Mouse (Mus musculus) urinary bladder, postnatal 10 days (tissue): ENCODE measurements around the gene Sin3a.

Experiments
- DNase-seq: peaks from one replicate; pipeline ENCODE4 v3.0.0; 2022; ENCODE audit warnings: low spot score

The Sin3a gene

DNA sequence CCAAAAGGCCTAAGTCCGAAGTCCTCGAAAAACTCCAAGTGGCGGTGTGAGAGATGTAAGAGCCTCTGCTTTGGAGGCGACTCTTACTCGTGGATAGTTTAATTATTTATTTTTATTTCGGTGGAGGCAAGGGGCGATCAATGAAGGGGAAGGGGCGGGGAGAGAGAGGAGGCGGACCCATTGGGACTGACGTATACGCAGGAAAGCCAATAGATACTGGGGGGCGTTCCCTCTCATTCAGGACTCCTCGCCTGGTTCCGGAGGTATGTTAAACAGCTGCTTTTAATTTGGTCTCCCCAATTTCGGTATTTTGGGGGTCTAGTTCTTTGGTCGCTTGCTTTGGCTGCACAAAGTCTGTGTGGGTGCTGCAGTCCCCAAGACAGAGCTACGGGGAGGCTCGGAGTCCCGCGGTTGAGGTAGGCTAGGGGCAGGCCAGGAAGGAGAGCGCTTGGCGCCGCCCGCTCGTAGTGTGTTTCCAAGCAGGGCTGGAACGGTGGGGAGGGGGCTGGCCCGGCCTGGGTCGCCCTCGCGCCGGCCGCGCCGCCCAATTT is at the start of gene Sin3a:
TSS of gene Sin3a (plus strand) at position 240 of the 551 bp plus-strand sequence.
- DNase-seq, result no peak

DNA sequence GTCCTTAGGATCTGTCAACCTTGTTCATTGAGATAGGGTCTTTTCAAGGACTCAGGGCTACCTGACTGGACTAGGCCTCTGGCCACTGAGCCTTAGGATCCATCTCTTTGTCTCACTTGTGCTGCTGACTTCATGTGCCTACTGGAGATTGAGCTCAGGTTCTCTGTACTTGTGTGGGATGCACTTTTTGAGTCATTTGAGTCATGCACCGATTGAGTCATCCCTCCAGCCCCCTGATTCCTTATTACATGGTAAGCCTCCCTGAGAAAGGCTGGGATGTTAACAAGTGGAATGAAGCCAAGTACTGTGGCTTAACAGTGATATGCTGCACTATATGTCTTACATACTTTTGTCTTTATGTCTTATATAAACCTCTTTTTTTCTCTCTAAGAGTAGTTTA is 40.1 kb upstream of the Sin3a start:
- no peak for DNase-seq

DNA sequence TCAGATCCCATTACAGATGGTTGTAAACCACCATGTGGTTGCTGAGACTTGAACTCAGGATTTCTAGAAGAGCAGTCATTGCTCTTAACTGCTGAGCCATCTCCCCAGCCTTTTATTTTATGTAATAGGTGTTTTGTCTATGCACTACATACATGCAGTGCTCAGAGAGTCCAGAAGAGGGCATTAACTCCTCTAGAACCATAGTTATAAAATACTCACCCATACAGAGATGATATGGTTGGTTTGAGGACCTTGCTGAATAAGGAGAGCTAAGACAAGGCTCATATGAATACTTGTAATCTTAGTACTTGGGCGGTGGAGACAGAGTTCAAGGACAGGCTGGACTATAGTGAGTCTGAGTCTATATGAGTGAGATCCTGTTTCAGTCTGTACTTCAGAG is 15.6 kb upstream of the Sin3a start:
- no peak for DNase-seq

DNA sequence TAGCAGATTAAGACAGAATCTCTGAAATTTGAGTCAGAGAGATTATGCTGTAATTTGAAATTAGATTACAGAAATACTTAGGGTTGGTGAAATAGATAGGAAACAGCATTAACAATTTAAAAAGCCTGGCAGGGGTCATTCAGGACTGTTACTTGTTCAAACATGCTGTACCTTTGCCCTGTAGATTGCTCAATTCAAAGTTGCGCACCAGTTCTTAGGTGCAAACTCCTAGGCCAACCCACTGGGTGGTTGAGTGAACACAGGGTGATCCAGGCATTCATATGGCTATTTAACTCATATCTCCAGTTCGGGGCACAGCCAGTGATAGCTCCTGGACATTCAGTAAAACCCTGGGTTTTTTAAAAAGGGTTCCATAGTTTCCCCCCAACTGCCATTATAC is 7.7 kb upstream of the Sin3a start:
- no peak for DNase-seq

DNA sequence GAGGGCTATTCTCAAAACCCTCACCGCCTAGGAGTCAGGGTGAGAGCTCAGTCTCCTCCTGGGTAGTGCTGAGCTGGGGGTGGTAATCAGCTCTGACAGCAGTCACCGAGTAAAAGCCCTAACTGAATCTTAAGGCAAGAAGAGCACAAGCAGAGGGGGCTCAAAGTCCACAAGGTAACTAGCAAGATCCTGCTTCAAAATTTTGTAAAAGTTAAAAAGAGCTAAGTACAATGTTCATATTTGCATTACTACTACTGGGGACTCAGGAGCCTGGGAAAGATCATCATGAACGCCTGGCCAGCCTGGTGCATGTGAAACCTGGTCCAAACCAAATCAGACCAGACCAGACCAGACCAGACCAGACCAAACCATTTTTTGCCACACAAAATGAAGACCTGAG is 3.6 kb upstream of the Sin3a start:
- no peak for DNase-seq

DNA sequence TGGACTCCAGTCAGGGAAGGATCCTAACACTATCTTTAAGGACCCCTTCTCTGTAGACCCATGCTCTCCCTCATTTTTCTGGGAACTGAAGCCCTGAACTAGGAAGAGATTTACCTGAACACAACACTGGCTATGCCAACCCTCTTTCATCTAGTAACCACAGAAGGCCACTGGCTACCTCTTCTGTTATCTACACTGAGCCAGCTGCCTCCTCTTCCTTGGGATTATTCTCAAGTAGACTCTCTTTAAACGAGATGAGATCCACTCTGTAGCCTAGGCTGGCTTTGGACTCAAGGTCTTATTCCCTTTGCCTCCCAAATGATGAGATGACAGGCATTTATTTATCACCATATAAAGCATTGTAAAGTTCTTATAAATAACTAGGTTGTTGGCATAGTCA is 1.6 kb upstream of the Sin3a start:
- no peak for DNase-seq

DNA sequence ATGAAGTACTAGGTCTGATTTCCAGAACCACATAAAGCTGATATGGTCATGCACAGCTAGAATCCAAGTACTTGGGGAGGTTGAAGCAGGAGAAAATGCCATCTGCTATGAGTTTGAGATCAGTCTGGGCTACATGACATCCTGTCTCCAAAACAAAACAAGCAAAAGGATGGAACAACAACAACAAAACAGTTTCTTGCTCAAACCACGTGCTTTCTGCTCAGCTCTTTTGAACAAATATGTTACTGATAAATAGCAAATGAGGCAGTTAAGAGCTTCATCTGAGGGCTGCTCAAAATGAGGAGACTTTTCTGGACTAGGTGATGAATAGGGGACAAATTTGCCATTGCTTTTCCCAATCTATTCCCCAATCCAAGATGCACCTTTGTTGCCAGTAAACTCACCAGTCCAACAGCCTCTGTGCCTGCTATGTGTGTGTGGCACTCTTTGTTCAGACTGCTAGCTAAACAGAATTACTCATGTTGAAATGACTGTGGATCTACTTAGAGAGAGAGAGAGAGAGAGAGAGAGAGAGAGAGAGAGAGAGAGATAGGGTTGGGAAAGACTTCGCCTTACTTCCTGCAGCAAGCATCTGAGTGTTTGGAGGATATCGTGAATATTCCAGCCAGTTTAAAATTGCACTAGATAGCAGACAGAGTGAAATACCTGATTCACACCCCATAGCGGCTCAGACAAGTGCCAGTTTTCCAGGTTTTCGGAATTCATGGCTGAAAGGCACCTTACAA is 867 bp upstream of the Sin3a start:
- no peak for DNase-seq

DNA sequence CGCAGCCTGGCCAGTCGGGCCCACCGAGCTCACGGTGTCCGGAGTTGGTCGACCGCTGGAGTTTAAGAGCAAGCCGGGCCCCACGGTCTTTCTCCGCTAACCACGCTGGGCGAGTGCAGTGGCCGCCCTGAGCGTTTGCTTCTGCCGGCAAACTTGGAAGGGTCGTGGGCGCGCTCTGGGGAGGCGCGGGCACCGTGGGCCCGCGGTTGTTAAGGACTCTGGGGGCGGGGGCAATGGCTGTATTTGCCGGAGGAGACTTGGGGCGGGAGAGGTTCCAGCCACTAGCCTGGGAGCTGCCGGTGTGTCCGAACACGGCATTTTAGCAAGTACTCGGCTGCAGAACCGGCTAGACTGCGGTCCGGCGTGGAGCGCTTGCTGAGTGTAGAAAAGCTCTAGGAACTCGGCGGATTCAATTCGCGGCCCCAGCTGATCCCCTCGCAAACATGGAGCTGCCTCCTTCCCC is 717 bp downstream of the Sin3a start:
- DNase-seq, result no peak

DNA sequence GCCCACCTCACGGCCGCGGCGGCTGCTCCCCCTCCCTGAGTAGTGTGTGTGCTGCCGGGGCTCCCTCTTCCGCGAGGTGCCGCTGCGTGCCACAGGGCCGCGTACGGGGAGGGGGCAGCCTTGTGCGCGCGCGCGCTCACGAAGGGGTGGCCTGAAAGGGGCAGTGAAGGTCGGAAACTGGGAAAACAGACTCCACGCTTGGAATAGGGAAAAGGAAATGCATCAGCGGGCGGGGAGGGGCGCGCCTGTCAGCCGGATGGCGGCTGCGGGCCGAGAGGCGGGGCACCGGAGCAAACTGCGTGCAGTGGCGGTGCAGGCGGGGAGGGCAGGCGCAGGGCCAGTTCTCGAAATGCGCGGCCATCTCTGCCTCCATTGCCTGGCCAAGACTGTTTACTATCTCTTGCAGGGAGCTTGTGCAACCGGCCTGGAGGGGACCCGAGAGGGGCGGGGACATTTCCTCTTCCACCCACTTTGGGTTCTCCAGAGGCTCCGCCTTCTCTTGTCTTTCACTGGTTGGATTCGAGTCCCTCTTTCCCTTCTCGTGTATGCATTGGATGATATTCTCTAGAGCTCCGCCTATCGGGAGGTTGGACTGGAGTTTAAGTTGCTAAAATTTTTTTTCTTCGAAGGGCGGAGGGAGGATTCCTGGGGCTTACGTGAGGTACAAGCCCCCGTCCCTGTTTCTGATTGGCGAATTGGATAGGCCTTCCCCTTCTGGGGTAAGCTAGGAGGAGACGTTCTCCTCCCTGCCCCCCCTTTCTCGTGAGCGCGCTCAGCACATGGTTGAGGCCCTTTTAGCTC is 1.3 kb downstream of the Sin3a start:
- peak; percentile 81 for DNase-seq

DNA sequence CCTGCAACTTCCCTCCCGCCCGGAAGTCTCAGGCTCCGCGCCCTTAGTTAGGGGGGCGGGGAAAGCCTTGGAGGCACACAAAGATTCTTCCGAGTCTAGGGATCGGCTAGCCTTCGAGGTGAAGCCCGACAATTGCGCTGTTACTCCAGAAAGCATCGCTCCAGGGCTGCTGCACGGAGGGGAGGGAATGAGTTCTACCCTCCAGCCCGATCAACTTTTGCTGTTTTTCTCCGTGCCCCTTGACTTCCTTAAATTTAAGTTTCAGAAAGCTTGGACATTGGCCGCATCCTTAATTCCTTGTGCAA is 1.9 kb downstream of the Sin3a start:
- DNase-seq, result no peak

DNA sequence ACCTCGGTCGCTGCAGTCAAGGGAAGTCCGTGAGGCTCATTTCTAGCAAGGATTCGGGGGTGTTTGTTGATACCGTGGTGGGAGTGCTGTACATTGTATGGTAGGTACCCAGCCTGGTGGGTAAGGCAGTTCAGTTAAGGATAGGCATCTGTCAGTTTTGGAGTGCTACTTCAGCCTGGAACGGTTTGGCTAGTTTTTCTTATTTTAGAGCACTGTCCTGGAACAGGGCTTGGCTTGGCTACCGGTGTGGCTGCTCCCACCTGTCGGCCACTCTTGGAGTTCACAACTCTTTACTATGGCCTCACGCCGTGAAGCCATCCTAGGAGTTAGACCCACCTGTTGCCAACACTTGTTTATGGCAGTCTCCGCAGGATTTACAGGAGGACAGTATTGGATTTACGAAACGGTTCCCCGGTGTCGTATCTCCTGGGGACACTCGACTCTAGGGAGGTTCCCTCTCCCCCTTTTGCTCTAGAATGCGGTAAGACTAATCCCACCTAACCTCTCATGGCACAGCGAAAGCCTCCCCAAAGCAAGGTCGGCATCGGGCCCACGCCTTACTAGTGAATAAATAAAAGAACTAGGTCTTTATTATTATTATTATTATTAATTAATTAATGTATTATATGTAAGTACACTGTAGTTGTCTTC is 2.5 kb downstream of the Sin3a start:
- no peak for DNase-seq

DNA sequence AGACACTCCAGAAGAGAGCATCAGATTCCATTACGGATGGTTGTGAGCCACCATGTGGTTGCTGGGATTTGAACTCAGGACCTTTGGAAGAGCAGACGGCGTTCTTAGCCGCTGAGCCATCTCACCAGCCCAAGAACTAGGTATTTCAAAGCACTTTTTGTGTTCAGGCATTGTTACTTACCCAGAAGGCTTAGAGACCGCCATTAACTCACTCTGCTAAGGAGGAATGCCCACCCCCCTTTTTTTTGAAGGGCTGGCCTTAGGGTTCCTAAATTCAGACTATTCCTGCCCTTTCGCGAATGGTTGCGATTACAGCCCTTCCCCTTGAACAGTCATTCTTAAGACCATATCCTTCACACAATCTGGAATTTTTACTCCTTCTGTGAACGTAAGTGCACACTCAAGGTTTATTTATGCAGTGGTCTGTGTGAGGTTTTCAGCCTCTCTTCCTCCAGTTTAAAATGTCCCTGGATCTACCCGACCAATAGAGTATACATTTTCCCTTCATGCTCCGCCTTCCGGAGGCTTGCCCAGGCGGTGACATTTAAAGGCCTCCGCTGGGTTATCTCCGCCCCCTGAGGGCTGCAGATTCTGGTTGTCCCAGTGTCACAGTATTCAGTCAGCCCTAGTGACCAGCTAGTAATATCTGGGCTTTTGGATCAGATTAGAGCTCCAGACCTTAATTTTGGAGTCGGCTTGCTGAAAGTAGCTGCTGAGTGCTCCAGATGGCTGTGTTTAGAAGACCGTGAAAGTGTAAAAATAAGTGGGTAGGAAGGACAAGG is 3.2 kb downstream of the Sin3a start:
- DNase-seq, result no peak

DNA sequence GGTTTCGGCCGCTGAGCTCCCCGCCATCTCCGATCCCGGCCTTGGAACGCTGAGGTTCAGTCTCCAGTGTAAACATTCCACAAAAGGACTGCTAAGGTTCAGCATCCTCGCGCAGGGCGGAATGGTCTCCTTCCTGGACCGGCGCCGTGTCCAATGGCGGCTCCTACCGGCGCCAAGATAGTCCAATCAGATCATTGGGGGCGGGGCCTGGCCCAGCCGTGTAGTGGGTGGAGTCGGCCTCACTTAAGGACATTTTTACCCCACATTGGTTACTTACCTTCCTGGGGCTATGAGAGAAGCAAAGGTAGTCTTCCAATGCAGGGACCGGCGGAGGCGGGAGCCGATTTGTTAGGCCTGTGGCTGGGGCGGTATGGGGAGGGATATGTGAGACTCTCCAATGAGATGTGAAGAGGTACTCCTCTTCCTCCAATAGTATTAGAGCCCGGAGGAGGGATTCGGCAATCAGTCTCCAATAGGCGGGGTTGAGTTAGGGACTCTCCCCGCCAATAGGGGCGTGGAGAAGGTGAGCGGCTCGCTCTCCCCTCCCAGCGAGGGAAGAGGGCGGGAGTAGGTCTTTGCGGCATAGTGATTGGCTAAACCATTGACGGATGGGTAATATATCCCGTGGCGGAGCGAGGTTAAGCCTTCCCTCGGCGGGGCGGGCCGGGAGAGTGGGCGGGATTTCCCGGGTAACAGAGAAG is 4.0 kb downstream of the Sin3a start:
- peak; percentile 96 for DNase-seq

DNA sequence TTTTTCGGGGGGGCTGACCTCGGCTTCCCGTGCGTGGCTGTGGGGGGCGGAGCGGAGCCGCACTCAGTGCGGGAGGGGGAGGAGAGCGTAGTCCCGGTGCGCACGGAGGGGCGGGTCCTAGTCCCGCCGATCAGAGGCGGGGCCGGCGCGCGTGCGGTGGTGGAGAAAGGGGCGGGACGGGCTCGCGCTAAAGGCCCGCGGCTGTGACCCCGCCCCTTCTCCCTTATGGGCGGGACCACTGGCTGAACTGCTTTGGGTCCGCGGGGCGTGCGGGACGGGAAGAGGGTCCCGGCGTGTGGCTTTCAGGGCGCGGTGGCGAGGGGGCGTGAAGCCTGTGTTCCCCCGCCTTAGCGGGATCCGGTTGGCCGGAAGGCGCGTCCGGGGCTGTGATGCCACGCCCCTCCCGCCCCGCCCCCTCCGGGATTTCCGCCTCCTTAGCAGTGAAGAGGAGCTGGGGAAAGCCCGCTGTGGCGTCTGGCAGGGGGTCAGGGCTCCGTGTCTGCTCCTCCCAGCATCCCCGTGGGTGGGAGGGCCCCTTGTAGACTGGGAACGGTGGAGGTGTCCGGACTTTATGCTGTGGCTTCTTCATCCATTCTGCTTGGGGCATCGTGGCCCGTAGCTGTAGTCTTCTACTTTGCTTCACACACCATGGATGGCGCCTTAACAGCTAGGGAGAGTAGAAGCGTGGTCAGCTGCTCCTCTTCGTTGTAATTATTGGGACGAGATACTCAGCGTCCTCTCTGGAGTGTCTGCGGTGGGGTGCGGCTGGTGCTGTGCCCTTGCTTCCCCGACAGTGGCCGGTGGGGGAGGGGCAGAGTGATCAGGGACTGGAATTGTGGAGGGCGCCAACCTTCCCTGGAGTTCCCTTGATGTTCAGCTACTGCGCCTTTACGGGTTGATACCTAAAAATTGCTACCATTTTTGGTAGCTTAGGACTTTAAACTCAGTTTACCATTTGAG is 5.1 kb downstream of the Sin3a start:
- peak; percentile 63 for DNase-seq

DNA sequence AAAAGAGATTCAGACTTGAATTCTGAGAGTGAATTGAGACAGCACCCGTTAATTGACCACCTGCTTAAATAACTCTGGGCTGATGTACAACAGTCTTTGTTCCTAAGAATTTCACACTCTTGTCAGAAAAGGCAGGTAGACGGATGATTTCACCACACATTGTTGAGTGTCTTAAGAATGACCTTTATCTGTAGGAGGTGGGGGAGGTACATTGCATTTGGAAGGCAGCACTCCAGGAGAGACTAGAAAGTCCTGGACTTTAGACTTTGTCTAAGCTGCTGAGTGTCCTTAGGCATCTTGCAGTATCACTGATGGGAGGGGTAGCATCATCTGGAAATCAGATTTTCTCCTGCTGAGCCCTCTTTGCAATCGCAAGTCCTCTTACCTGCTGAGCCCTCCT is 10.4 kb downstream of the Sin3a start:
- DNase-seq, result no peak

DNA sequence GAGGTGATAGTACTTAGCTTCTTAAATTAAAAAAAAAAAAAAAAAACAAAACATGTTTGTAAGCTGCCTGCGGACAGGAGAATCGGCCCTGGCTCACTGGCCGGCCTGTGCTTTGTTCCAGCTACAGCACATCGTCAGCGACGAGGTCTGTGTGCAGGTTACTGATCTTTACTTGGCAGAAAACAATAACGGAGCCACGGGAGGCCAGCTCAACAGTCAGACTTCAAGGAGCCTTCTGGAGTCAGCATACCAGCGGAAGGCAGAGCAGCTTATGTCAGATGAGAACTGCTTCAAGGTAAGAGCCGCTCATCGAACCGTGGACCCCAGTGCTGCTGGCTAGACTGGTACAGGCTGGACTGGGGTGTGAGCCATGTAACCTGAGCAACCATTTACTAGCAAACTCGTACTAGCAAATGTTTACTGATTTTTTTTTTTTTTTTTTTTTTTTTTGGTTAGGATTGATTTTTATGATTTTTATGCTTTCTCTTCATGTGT is 45.5 kb downstream of the Sin3a start:
- DNase-seq, result no peak

DNA sequence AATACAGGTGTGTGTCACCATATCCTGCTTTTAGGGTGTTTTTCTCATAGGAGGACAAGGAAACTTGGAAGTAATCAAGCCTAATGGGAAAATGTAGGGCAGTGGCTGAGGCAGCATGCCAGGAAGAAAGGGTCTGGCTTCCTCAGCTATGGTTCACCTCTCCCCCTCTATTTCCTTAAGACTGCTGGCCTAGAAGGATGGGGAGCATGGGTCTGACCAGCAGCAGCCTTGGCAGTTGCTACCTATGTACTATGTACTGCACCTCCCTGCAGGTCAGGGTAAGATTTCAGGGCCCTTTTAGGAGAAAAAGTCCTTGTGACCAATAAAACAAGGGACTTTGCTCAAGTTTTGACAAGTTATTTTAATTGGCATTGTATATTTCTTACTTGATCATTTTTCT is 57.8 kb downstream of the Sin3a start:
- DNase-seq, result no peak

DNA sequence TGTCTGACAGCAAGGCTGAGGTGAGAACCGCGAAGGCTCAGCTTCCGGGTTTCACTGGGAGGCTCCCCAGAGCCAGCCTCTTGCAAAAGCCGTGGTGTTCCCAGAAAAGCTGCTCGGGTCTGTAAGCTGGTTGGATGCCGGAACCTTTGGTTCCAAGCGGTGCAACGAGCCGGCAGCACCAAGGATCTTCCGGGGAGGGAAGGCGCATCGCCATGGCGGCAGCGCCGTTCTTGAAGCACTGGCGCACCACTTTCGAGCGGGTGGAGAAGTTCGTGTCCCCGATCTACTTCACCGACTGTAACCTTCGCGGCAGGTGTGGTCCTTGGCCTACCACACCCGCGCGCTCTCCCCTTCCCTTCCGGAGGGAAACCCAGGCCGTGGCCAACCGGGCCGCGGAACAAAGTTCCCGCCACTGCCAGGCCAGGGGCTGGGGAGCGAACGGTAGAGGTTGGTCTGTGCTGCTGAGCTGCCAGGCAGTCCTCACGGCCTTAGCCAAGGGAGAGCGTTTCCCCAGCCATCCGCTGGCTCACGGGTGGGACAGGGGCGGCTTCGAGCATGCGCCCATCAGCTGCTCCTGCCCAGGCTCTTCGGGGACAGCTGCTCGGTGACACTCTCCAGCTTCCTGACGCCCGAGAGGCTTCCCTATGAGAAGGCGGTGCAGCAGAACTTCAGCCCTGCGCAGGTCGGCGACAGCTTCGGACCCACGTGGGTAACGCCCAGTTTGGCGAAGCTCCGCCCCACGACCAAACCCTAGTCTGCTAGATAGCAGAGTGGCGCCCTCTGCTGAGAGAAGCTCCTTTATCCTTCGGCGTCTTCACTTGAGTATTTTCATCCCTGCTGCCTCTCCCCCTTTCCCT is 59.0 kb downstream of the Sin3a start, which contains the start of gene Man2c1:
TSS of gene Man2c1 (plus strand) at position 114 of the 857 bp plus-strand sequence.
- DNase-seq, result peak; percentile 68

DNA sequence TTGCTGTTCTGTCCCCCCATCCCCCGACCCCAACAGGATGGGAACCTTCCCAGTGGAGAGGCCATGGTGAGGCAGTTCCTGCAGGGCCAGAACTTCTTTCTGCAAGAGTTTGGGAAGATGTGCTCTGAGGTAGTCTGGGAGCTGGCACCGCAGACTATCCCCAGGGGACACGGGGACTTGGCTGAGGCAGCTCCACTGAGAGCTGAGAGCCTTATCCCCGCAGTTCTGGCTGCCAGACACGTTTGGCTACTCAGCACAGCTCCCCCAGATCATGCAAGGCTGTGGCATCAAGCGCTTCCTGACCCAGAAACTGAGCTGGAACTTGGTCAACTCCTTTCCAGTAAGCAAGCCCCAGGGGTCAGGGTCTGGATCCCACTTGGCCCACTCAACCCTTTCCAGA is 65.4 kb downstream of the Sin3a start:
- no peak for DNase-seq
